Mouse (Mus musculus) lung, postnatal 25 days (tissue): Measurements from ENCODE around the gene Tgfbr3.

ENCODE experiments used
- DNase-seq: peaks from one replicate; pipeline ENCODE4 v3.0.0; 2022; ENCODE audit warnings: low spot score

The Tgfbr3 gene

GRCm38 (mm10) chr5:107110089-107110879 lies 179.1 kb downstream of the Tgfbr3 start:
- no peak for DNase-seq

GRCm38 (mm10) chr5:107109416-107109815 lies 180.0 kb downstream of the Tgfbr3 start:
- DNase-seq, result no peak

- DNase-seq, result no peak
These were observed 182.6 kb downstream of the Tgfbr3 start for GRCm38 (mm10) chr5:107106793-107107192.

- no peak for DNase-seq
These were observed 183.3 kb downstream of the Tgfbr3 start for GRCm38 (mm10) chr5:107106139-107106538.

- DNase-seq, result no peak
These were observed 185.8 kb downstream of the Tgfbr3 start for GRCm38 (mm10) chr5:107103591-107103990.

- DNase-seq, result no peak
These were observed 186.5 kb downstream of the Tgfbr3 start for GRCm38 (mm10) chr5:107102916-107103315.

GRCm38 (mm10) chr5:107101684-107102083 lies 187.7 kb downstream of the Tgfbr3 start:
- DNase-seq, result no peak

GRCm38 (mm10) chr5:107101135-107101534 lies 188.3 kb downstream of the Tgfbr3 start:
- DNase-seq, result peak; percentile 45

- DNase-seq, result no peak
These were observed 189.8 kb downstream of the Tgfbr3 start for GRCm38 (mm10) chr5:107099634-107100033.

GRCm38 (mm10) chr5:107099076-107099475 lies 190.4 kb downstream of the Tgfbr3 start:
- DNase-seq, result no peak

GRCm38 (mm10) chr5:107098007-107098406 lies 191.4 kb downstream of the Tgfbr3 start:
- DNase-seq, result no peak

GRCm38 (mm10) chr5:107097314-107097713 lies 192.1 kb downstream of the Tgfbr3 start:
- DNase-seq, result no peak

- DNase-seq, result no peak
These were observed 195.2 kb downstream of the Tgfbr3 start for GRCm38 (mm10) chr5:107094233-107094632.

GRCm38 (mm10) chr5:107093253-107093652 lies 196.2 kb downstream of the Tgfbr3 start:
- peak; percentile 57 for DNase-seq

GRCm38 (mm10) chr5:107092137-107092536 lies 197.3 kb downstream of the Tgfbr3 start:
- no peak for DNase-seq

- no peak for DNase-seq
These were observed 199.5 kb downstream of the Tgfbr3 start for GRCm38 (mm10) chr5:107089966-107090365.

GRCm38 (mm10) chr5:107087829-107088808 lies 201.3 kb downstream of the Tgfbr3 start:
- DNase-seq, result peak; percentile 73

GRCm38 (mm10) chr5:107087291-107087690 lies 202.1 kb downstream of the Tgfbr3 start:
- DNase-seq, result peak; percentile 83

- no peak for DNase-seq
These were observed 203.3 kb downstream of the Tgfbr3 start for GRCm38 (mm10) chr5:107086166-107086565.

GRCm38 (mm10) chr5:107084431-107084830 lies 205.0 kb downstream of the Tgfbr3 start:
- DNase-seq, result no peak

GRCm38 (mm10) chr5:107082011-107082410 lies 207.4 kb downstream of the Tgfbr3 start:
- DNase-seq, result no peak

GRCm38 (mm10) chr5:107080986-107081624 lies 208.3 kb downstream of the Tgfbr3 start:
- no peak for DNase-seq
